Mouse (Mus musculus) intestine, embryonic 14.5 days (tissue): ENCODE measurements at regions not wholly inside any gene's neighbourhood (a gene's known extent, or its start where the extent isn't known, plus 50 kb on each side); places are given as distances from the start of the nearest gene placed in this dataset.

Experiments
- ATAC-seq: fragments of 200-750 bp; cut with Nextera tagmentation; replicated peaks from 2 replicates; pipeline ENCODE4 v1.8.0; 2017; ENCODE audit warnings: low read depth, moderate number of reproducible peaks, moderate TSS enrichment, moderate library complexity; ENCODE audit not compliant: low FRiP score, low TSS enrichment
- DNase-seq: peaks from one replicate; pipeline ENCODE4 v3.0.0-alpha.2; 2018; ENCODE audit warnings: low spot score
- H3K27ac ChIP-seq: fragments of 300-500 bp; sonication (generic); 2 replicates; pipeline ENCODE4 v1.5.1; 2014; ENCODE audit warnings: low read depth, mild to moderate bottlenecking, control low read depth
- H3K27me3 ChIP-seq: fragments of 300-500 bp; sonication (generic); replicated peaks from 2 replicates; pipeline ENCODE4 v1.6.1; 2014; ENCODE audit warnings: low read length, control low read depth; ENCODE audit not compliant: control insufficient read depth, insufficient read depth
- H3K36me3 ChIP-seq: fragments of 300-500 bp; sonication (generic); 2 replicates; pipeline ENCODE4 v1.6.1; 2014; ENCODE audit warnings: low read length, control low read depth; ENCODE audit not compliant: control insufficient read depth, insufficient read depth
- H3K4me1 ChIP-seq: fragments of 300-500 bp; sonication (generic); replicated peaks from 2 replicates; pipeline ENCODE4 v1.6.1; 2014; ENCODE audit warnings: low read length, control low read depth, mixed read lengths; ENCODE audit not compliant: control insufficient read depth, insufficient read depth
- H3K4me2 ChIP-seq: fragments of 300-500 bp; sonication (generic); 2 replicates; pipeline ENCODE4 v1.6.1; 2014; ENCODE audit warnings: low read length
- H3K4me3 ChIP-seq: fragments of 300-500 bp; sonication (generic); 2 replicates; pipeline ENCODE4 v1.5.1; 2014; ENCODE audit warnings: low read depth, low read length, control low read depth, mixed read lengths
- H3K9ac ChIP-seq: fragments of 300-500 bp; sonication (generic); 2 replicates; pipeline ENCODE4 v1.6.1; 2014; ENCODE audit warnings: mild to moderate bottlenecking, low read length
- H3K9me3 ChIP-seq: fragments of 300-500 bp; sonication (generic); 2 replicates; pipeline ENCODE4 v1.6.1; 2016; ENCODE audit warnings: low read length, control low read depth; ENCODE audit not compliant: control insufficient read depth
- WGBS: fragments of 180-500 bp; shearing (Covaris S2); extraction: QIAGEN DNeasy Blood & Tissue Kit; methylation state at CpG from one replicate; pipeline ENCODE4 v1.1.7; 2014; 5-methylcytosine and 5-hydroxymethylcytosine counted together

- no peaks in the 10 kb centered on the region for H3K4me1 ChIP-seq
- no peak overlapping the region for H3K4me2 ChIP-seq
- ATAC-seq: no peak
- H3K9ac ChIP-seq: no peak overlapping the region
- no peaks in the 10 kb centered on the region for H3K9me3 ChIP-seq
- H3K27me3 ChIP-seq: no peaks in the 10 kb centered on the region
- H3K27ac ChIP-seq: no peak overlapping the region
- no peaks in the 10 kb centered on the region for H3K36me3 ChIP-seq
- H3K4me3 ChIP-seq: no peak overlapping the region
- WGBS: 74% methylated on average over 8 of the region's 8 CpGs
- no peak for DNase-seq
Observed at GRCm38 (mm10) chr14:114106786-114107185, 792.4 kb downstream of the Tpm3-rs7 start.

GRCm38 (mm10) chr14:114128491-114128890 lies 814.1 kb downstream of the Tpm3-rs7 start:
- no peak overlapping the region for H3K27ac ChIP-seq
- DNase-seq: no peak
- H3K9ac ChIP-seq: no peak overlapping the region
- no peaks in the 10 kb centered on the region for H3K27me3 ChIP-seq
- H3K4me3 ChIP-seq: no peak overlapping the region
- H3K9me3 ChIP-seq: no peaks in the 10 kb centered on the region
- no peaks in the 10 kb centered on the region for H3K36me3 ChIP-seq
- no peak for ATAC-seq
- H3K4me1 ChIP-seq: no peaks in the 10 kb centered on the region
- 85% methylated on average over 2 of the region's 2 CpGs for WGBS
- H3K4me2 ChIP-seq: no peak overlapping the region

- Histone ChIP-seq H3K9me3 (no peaks in the 10 kb centered on the region), H3K4me2 (no peak overlapping the region), H3K9ac (no peak overlapping the region), H3K4me1 (no peaks in the 10 kb centered on the region), H3K4me3 (no peak overlapping the region), H3K27me3 (no peaks in the 10 kb centered on the region), H3K36me3 (no peaks in the 10 kb centered on the region), H3K27ac (no peak overlapping the region)
- no peak for DNase-seq
- ATAC-seq: no peak
- WGBS: 55% methylated on average over 4 of the region's 4 CpGs
Observed at GRCm38 (mm10) chr14:114166005-114166404, 851.6 kb downstream of the Tpm3-rs7 start.

GRCm38 (mm10) chr14:114215609-114216008 lies 876.4 kb upstream of the Gpc5 start:
- Histone ChIP-seq H3K27me3 (no peaks in the 10 kb centered on the region), H3K4me3 (no peak overlapping the region), H3K4me2 (no peak overlapping the region), H3K4me1 (no peaks in the 10 kb centered on the region), H3K9ac (no peak overlapping the region), H3K27ac (no peak overlapping the region), H3K36me3 (no peaks in the 10 kb centered on the region), H3K9me3 (no peaks in the 10 kb centered on the region)
- DNase-seq (no peak), ATAC-seq (no peak)
- 74% methylated on average over 5 of the region's 5 CpGs for WGBS

DNA sequence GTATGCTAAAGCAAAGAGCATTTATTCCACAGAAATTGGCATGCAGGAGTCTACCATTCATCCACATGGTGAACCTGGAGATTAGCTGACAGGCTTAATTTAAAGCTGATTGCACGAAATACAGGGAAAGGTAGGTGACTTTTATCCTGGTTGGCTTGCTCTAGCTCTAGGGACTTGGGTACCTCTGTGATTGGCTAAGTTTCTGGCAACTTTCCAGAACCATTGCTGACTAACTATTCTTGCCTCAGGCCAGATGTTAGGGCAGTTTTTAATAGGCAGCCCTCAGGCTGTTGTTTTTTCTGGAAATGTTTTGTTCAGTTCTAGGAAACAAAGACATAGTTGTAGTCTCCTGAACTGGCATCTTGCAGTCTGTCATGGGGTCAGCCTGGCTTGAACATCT lies 871.1 kb upstream of the Gpc5 start:
- no peaks in the 10 kb centered on the region for H3K9me3 ChIP-seq
- no peak for ATAC-seq
- H3K27me3 ChIP-seq: no peaks in the 10 kb centered on the region
- 70% methylated on average over 1 of the region's 1 CpGs for WGBS
- H3K4me1 ChIP-seq: no peaks in the 10 kb centered on the region
- H3K4me3 ChIP-seq: no peak overlapping the region
- H3K9ac ChIP-seq: no peak overlapping the region
- H3K27ac ChIP-seq: no peak overlapping the region
- H3K36me3 ChIP-seq: no peaks in the 10 kb centered on the region
- no peak overlapping the region for H3K4me2 ChIP-seq
- no peak for DNase-seq

- Histone ChIP-seq H3K9ac (no peak overlapping the region), H3K9me3 (no peaks in the 10 kb centered on the region), H3K36me3 (no peaks in the 10 kb centered on the region), H3K4me3 (no peak overlapping the region), H3K4me1 (no peaks in the 10 kb centered on the region), H3K27ac (no peak overlapping the region), H3K4me2 (no peak overlapping the region), H3K27me3 (no peaks in the 10 kb centered on the region)
- DNase-seq (no peak), ATAC-seq (no peak)
- WGBS: 92% methylated on average over 2 of the region's 2 CpGs
Observed at GRCm38 (mm10) chr14:114230711-114231110, 861.3 kb upstream of the Gpc5 start.

- no peaks in the 10 kb centered on the region for H3K4me1 ChIP-seq
- H3K27ac ChIP-seq: no peak overlapping the region
- no peak overlapping the region for H3K4me3 ChIP-seq
- H3K9ac ChIP-seq: no peak overlapping the region
- no peak for ATAC-seq
- H3K9me3 ChIP-seq: no peaks in the 10 kb centered on the region
- WGBS: 89% methylated on average over 2 of the region's 2 CpGs
- no peaks in the 10 kb centered on the region for H3K36me3 ChIP-seq
- no peaks in the 10 kb centered on the region for H3K27me3 ChIP-seq
- no peak overlapping the region for H3K4me2 ChIP-seq
- no peak for DNase-seq
Observed at GRCm38 (mm10) chr14:114255037-114255436, 837.0 kb upstream of the Gpc5 start.

DNA sequence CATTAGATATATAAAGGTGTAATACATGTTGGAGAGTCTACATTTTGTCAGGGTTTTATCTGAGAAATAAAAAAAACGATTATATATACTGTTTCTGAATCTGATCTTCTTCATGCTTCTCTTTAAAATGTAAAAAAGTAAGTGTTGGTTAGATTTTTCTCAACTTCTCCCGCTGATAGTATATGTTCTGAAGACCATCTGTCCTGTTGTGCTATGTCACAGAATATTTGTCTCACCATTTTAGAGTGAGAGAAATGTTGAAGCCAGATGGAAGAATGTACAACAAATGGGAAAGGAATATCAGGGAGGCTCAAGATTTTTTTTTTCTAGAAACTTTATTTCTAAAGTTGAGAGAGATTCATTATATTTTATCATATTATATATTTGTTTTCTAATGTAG lies 830.4 kb upstream of the Gpc5 start:
- WGBS: 81% methylated on average over 2 of the region's 2 CpGs
- no peak for ATAC-seq
- H3K4me3 ChIP-seq: no peak overlapping the region
- no peak overlapping the region for H3K4me2 ChIP-seq
- no peak overlapping the region for H3K27ac ChIP-seq
- H3K27me3 ChIP-seq: no peaks in the 10 kb centered on the region
- no peak overlapping the region for H3K9ac ChIP-seq
- no peaks in the 10 kb centered on the region for H3K4me1 ChIP-seq
- H3K9me3 ChIP-seq: no peaks in the 10 kb centered on the region
- H3K36me3 ChIP-seq: no peaks in the 10 kb centered on the region
- DNase-seq: no peak

- no peaks in the 10 kb centered on the region for H3K36me3 ChIP-seq
- H3K4me3 ChIP-seq: no peak overlapping the region
- 79% methylated on average over 6 of the region's 6 CpGs for WGBS
- ATAC-seq: no peak
- H3K27ac ChIP-seq: no peak overlapping the region
- H3K4me1 ChIP-seq: no peaks in the 10 kb centered on the region
- no peaks in the 10 kb centered on the region for H3K9me3 ChIP-seq
- no peak overlapping the region for H3K4me2 ChIP-seq
- H3K9ac ChIP-seq: no peak overlapping the region
- no peaks in the 10 kb centered on the region for H3K27me3 ChIP-seq
- no peak for DNase-seq
Observed at GRCm38 (mm10) chr14:114300611-114301010, 791.4 kb upstream of the Gpc5 start.
